Mouse (Mus musculus) hindbrain, embryonic 11.5 days (tissue): ENCODE measurements around the gene Cenpi. TPM values are rescaled to one million over a fixed set of nuclear protein-coding genes. Genes with fewer than 3 reads are reported as not detected.

ENCODE experiments used
- polyA plus RNA-seq: library from polyadenylated mRNA; unstranded; fragments of >200 nt; fragmentation: Nextera tagmentation; extraction: Ambion mirVana; gene quantifications from 2 replicates; pipeline ENCODE4 v1.2.1, GENCODE M21; 2014

The Cenpi gene
- polyA plus RNA-seq, 1 experiment from 2014 or later, result 27.6 TPM

Other genes with a start within 250 kb of the Cenpi start
- gene Cstf2, start 248.9 kb upstream of the Cenpi start, polyA plus RNA-seq, result 66.7 and 71.3 TPM in 2 replicates
- 0.11 TPM in 1 of 2 replicates, not detected in the other for gene Xkrx, start 146.0 kb upstream of the Cenpi start, polyA plus RNA-seq
- not detected in 2 replicates for gene Arl13a, start 120.6 kb upstream of the Cenpi start, polyA plus RNA-seq
- 0.11 TPM in 1 of 2 replicates, not detected in the other for gene Nox1, start 86.1 kb upstream of the Cenpi start, polyA plus RNA-seq
- 7.3 and 7.6 TPM in 2 replicates for gene Trmt2b, start 31.1 kb upstream of the Cenpi start, polyA plus RNA-seq
- gene Tmem35a, start 12.9 kb upstream of the Cenpi start, polyA plus RNA-seq, result 27.9 and 31.5 TPM in 2 replicates
- 6.5 and 8.4 TPM in 2 replicates for gene Drp2, start 96.5 kb downstream of the Cenpi start, polyA plus RNA-seq
- gene Taf7l, start 168.4 kb downstream of the Cenpi start, polyA plus RNA-seq, result 0.14 TPM in 1 of 2 replicates, not detected in the other
- 59.6 and 72.6 TPM in 2 replicates for gene Timm8a1, start 233.8 kb downstream of the Cenpi start, polyA plus RNA-seq